Mouse (Mus musculus): ENCODE data around the gene Mthfsl. TPM values are rescaled to one million over a fixed set of nuclear protein-coding genes. Genes with fewer than 3 reads are reported as not detected.
"Not testable (repeated sequence)": the region's sequence is repeated elsewhere in the genome, so short reads cannot be mapped to it uniquely, and the experiment has no call there.

The Mthfsl gene
- polyA plus RNA-seq, 1 experiment from 2014 or later = 26.5 TPM

DNA sequence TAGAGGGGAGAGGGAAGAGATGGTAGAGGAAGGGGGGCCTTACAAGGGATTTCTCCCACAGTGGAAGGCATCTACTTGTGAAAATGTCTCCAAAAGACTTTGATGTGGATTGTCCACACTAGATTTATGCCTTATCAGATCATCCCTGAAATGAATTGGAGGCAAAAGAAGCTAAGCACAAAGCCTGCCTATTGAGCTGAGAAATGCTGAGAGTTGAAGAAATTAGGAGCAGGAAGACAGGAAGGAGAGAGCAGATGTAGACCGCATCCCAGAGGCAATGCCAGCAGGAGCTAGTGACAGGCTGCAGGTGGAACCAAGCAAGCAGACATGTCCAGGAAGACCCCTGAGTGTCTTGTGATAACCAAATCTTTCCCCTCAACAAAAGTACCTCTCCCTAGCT lies 33.4 kb downstream of the Mthfsl start:
- WGBS = 79% methylated on average over 1 of the region's 1 CpGs
- H3K4me3 ChIP-seq; H3K4me1 ChIP-seq; H3K36me3 ChIP-seq; H3K27me3 ChIP-seq (replicated peaks); H3K9ac ChIP-seq; ATAC-seq (ENCODE audit: extremely low read depth, insufficient number of reproducible peaks, low FRiP score, low TSS enrichment); H3K27ac ChIP-seq (replicated peaks); H3K9me3 ChIP-seq; H3K4me2 ChIP-seq: not testable (repeated sequence)

DNA sequence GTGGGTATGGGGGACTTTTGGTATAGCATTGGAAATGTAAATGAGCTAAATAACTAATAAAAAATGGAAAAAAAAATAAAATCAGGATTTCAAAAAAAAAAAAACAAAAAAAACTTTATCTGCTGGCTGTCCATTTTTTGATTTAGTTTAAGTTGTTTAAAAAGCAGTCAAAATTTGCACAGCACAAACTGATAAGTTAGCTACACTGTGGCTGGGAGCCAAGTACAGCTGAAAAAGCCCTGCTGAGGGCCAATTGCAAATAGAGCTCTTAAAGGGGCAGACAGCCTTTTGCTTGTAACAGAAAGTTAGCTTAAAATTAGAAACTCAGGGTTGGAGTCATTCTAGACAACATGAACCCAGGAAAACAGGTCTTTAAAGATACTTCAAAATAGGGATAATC lies 61.8 kb downstream of the Mthfsl start:
- H3K4me3 ChIP-seq; H3K4me2 ChIP-seq; H3K4me1 ChIP-seq; H3K9me3 ChIP-seq; ATAC-seq (ENCODE audit: extremely low read depth, insufficient number of reproducible peaks, low FRiP score, low TSS enrichment); H3K9ac ChIP-seq; H3K27ac ChIP-seq (replicated peaks); H3K36me3 ChIP-seq; H3K27me3 ChIP-seq (replicated peaks): not testable (repeated sequence)

DNA sequence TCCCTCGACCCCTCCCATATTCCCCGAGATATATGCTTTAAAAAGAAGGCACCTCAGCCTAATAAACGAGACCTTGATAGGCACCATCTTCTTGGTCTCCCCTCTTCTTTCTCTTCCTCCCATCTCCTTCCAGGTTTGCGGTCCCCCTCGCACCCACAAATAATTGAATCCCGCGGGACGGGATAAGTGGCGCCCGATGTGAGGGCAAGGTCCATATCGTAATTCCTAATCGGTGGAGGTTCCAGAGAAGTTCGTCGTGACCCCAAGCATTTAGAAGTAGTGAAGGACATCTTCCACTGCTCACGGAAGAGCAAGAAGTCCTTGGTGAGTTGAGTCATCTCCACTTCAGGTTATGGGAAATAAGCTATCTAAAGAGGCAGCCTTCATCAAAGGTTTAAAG lies 69.4 kb downstream of the Mthfsl start:
- H3K27me3 ChIP-seq (replicated peaks); H3K9ac ChIP-seq; H3K27ac ChIP-seq (replicated peaks); H3K4me1 ChIP-seq; ATAC-seq (ENCODE audit: extremely low read depth, insufficient number of reproducible peaks, low FRiP score, low TSS enrichment); H3K4me3 ChIP-seq; H3K36me3 ChIP-seq; H3K9me3 ChIP-seq; H3K4me2 ChIP-seq: not testable (repeated sequence)
- WGBS = 92% methylated on average over 13 of the region's 15 CpGs

Other genes starting within 250 kb of the Mthfsl start
- 51.9 and 53.3 TPM in 2 replicates for gene Syncrip, start 237.7 kb downstream of the Mthfsl start, polyA plus RNA-seq (2015; fragmentation: Nextera tagmentation; extraction: Ambion mirVana)
- gene Zfp949, start 172.3 kb downstream of the Mthfsl start, polyA plus RNA-seq (2015; fragmentation: Nextera tagmentation; extraction: Ambion mirVana) = 6.3 and 8.4 TPM in 2 replicates
- 0.23 and 0.39 TPM in 2 replicates for gene Trim43a, start 139.4 kb downstream of the Mthfsl start, polyA plus RNA-seq (2015; fragmentation: Nextera tagmentation; extraction: Ambion mirVana)
- gene Bcl2a1d, start 11.6 kb upstream of the Mthfsl start, polyA plus RNA-seq (2015; fragmentation: Nextera tagmentation; extraction: Ambion mirVana) = 0.23 and 0.74 TPM in 2 replicates
- gene Trim43c, start 118.9 kb upstream of the Mthfsl start, polyA plus RNA-seq (2015; fragmentation: Nextera tagmentation; extraction: Ambion mirVana) = 0.08 and 0.33 TPM in 2 replicates
- 0.55 TPM in 1 of 2 replicates, not detected in the other for gene Bcl2a1a, start 236.6 kb upstream of the Mthfsl start, polyA plus RNA-seq (2015; fragmentation: Nextera tagmentation; extraction: Ambion mirVana)

All from heart, embryonic 13.5 days (tissue).